Mouse (Mus musculus) monocyte, adult 2 months (primary cell): ENCODE data around the gene Guca2a.
"Not testable (repeated sequence)": the region's sequence is repeated elsewhere in the genome, so short reads cannot be mapped to it uniquely, and the experiment has no call there.

Experiments
- DNase-seq, 2 experiments: peaks; one replicate each; pipeline ENCODE4 v3.0.0; 2022; ENCODE audit warnings: low spot score in 2 of 2, low read depth in 1 of 2

Guca2a gene

DNA sequence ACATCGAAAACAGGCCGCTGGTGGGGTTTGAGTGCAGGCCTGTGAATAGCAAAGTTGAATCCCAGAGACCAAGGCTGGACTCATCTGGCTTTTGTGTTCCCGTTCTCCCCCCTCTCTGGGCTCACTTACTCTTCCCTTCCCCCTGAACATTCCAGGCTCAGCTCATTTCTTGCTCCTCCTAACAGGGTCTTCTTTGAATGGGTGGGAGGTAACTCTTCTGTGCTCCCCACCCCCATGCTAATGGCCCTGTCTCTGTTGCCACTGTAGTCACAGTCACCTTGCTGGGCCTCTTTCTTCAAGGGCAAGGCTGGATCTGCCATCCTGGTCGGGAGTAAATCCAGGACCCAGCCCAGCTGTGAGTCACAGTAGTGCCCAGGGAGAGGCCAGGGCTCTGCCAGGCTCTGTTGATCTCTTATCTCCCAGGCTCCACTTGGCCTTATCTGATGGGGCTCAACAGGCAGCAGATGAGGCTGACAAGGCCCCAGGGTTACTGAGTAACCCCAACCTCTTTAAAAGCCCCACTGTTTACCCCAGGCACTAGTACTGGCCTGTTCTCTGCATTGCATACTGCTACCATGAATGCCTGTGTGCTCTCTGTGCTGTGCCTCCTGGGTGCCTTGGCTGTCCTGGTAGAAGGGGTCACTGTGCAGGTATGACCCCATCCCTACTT lies at the start of gene Guca2a:
Gene Guca2a, plus strand, starts transcription at position 529 of the 670 bp plus-strand sequence.
- DNase-seq = no peak

DNA sequence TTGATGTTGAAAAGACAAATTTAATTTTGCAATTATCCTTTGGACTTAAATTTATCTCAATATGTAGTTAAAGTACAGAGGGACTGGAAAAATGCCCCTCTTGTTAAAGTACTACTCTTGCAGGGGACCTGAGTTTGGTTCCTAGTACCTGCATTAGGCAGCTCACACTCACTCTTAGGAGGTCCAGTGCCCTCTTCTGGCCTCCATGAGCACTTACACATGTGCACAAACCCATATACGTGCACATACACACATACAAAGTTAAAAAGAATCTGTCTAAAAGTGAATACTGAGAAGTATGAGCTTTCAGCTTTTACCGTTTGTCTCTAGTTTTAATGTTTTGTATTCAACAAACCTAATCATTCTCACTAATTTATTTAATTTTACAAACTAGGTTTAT lies 49.5 kb upstream of the Guca2a start:
- DNase-seq = no peak

DNA sequence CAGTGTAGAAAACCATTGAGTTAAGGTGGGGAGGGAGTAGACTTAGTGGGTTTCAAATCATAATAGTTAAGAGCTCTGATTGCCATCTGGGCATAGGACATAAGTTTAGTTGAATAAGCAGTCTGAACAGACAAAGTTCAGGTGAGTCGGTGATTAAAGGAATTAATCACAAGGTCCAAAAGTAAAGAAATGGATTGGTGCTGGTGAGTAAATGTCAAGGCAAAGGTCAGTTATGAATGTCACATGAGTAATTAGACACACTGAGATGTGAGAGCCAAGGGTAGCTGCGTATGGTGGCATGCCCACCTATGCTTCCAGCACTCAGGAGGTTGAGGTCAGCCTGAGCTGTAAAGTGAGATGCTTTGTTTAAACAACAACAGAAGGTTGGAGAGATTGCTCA lies 48.1 kb upstream of the Guca2a start:
- no peak for DNase-seq

DNA sequence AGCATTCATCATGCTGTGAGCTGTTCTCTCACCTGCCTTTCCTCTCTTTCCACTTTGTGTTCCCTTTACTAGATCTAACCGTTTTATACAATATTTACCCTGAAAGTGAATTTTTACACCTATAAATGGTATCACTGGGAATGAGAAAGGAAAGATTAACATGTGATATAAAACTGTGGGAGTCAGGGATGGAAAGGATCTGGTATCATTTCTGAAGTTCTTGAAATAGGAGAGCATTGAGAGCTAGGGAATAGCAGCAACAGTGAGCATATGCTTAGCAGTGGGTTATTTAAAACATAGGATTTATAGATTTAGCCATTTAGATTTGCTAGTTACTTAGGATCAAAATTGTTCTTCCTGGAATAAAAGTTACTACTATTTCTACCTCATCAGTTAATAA lies 47.5 kb upstream of the Guca2a start:
- no peak for DNase-seq

DNA sequence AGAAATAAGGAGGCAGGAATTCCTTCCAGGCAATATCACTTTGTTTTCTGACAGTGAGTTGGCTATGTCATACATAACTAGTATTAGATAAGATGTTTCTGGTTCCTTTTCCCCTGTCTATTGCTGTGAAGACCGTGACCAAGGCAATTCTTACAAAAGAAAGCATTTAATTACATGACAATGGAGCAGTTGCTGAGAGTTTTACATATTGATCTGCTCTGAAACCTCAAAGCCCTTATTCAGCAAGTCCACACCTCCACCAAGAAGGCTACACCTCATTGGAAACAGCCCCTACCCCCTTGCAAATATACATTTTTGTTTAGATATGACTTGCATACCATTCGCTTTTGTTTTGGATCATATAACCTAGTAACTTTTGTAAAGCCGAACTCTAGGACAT lies 45.0 kb upstream of the Guca2a start:
- DNase-seq = no peak

DNA sequence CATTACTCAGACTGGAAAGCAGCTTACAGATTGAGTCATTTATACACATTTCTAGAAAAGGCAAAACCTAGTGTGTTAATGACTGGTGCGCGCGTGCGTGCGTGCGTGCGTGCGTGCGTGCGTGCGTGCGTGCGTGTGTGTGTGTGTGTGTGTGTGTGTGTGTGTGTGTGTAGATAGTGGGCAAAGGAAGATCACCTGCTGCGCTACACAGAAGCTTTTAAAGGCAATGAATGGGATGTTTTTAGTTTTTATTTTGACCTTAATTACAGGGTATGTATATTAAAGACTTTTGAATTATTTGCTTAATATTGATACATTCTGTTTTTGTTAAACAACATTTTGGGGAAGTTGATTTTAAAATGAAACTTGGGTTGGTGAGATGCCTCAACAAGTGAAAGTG lies 43.2 kb upstream of the Guca2a start:
- no peak for DNase-seq

DNA sequence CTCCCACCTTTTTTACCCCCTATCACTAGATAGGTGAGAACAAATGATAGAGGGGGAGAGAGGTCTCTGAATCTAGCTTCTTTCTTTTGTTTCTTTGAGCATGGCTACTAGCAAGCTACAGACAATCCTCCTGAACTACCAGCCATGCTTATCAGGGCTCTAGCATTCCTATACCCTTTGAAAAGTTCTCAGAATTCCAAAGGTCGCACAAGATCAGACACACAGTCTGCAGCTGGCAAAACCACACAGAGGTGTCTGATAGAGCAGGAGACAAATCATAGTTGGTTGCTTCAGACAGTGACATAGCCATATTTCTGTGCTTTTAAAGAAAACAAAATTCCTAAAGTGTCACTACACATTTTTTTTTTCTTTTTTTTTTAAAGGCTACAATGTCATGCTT lies 37.9 kb upstream of the Guca2a start:
- no peak for DNase-seq

DNA sequence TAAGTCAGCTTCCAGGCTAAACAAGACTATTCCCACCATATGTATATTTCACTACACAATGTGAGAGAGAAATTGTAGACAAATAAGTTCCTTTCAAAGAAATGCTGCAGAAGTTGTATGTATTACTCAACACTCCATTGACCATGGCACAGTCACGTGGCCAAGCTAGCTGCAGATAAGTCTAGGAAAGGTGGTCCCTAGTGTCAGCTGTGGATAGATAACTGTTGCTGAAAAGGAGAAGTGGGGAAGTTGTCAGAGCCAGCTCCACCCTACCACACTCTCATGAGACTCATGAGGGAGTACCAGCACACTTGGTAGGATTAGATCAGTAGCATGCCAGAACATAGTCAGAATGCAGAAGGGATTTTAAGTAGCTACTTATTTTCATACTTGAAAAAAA lies 28.0 kb upstream of the Guca2a start:
- no peak for DNase-seq

DNA sequence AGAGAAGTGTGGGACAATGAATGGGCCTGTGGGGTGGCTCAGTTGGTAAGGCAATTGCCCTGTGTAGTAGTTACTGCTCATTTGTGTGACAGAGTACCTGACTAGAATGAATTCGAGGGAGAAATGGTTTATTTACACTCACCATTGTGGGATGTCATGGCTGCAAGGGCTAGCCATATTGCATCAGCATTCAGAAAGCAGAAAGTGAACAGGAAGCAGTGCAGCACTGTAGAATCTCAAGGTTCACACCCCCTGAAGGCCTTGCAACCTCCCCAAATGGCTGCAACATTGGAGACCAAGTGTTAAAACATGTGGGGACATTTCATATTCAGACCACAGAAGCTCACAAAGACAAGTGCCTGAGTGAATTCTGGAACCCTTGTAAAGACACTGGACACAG lies 23.4 kb upstream of the Guca2a start:
- no peak for DNase-seq

DNA sequence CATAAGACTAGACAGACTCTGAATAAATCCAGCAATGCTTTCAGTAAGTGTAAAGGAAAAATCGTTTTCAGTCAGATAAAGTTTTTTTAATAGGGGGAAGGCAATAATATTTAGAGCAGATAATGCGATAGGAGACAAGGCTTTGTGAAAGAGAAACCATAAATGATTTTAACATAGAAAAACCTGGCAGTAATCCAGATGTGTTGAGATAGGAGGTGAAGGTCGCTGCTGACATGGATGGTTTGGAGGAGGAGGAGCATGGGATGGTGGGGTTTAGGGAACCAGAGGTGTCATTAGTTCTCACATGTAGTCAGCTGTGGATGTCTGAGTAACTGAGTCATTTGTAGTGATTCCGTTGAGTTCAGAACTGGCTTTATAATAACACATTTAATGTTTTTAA lies 22.8 kb upstream of the Guca2a start:
- DNase-seq = no peak

DNA sequence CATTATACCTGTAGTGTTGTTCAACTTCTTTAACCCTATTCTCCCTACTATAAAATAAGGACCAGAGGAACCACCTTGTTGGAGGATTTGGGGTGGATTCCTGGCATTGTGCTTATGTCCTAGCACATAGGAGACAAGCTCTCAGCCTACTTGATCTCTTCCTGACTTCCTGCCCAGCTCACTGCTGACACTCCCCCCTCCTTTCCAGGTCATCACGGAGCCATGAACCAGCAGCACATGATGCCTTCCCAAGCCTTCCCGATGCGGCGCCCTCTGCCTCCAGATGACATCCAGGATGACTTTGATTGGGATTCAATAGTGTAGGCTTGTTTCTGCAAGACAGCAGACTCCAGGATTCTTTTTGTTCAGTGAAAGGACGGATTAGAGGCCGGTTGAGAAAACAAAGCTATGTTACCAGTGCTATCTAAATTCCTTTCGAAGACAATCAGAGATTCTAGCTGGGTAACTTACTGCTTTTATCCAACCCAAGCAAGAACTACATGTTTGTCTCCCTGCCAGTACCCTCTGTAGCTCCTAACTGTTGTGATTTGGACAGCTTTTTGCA lies 11.3 kb upstream of the Guca2a start:
- DNase-seq = no peak

DNA sequence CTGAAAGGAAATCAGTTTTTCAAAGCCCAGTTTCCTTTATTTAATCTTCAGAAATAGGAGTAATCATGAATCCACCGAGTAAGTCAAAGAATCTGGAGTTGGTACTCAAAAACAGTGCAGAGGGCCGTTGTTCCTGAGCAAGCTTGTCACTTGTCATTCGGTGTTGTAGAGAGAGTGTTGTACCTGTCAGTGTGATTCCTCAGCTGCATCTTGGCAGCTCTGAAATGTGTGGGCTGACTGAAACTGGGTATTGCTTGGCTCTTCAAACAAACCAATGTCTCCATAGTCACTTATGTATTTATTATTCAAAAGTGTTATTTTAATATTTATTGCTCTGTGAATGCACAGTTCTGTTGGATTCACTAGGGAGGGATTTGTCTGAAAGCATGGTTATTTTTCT lies 10.6 kb upstream of the Guca2a start:
- no peak for DNase-seq

DNA sequence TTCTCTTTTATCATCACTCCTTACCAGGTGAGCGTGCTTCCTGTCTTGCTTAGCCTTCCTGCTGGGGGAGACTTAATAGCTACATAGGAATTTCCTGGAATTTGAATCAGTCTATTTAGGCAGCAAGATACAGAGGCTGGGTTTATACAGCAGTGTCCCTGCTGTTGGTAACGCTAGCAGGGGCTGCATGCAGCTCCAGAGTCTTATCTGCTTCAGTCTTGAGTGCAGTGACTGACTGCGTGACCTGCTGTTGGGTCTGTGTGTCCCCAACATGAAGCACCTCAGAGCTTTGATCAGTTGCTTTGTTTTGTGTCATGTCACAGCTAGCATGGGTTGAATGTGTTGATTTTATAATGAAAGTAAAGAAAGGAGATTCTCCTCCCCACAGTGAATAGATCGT lies 10.2 kb upstream of the Guca2a start:
- DNase-seq = no peak

DNA sequence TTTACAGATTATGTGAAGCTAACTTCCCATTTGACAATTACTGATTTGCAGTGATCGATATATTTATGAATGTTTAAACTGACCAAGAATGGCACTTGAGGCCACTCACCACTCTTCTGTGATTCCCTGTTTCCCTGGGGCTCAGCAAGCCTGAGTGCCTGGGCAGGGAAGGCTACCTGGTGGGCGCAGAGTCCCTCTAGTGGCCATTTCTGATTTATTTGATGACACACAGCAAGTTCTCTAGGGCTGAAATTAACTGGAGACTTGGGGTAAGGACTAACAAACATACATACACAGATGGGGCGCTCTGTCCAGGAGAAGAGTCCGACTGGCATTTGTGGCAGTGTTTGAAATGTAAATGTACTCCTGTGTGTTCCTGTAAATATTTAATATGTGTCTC lies 9.1 kb upstream of the Guca2a start:
- DNase-seq = not testable (repeated sequence)

DNA sequence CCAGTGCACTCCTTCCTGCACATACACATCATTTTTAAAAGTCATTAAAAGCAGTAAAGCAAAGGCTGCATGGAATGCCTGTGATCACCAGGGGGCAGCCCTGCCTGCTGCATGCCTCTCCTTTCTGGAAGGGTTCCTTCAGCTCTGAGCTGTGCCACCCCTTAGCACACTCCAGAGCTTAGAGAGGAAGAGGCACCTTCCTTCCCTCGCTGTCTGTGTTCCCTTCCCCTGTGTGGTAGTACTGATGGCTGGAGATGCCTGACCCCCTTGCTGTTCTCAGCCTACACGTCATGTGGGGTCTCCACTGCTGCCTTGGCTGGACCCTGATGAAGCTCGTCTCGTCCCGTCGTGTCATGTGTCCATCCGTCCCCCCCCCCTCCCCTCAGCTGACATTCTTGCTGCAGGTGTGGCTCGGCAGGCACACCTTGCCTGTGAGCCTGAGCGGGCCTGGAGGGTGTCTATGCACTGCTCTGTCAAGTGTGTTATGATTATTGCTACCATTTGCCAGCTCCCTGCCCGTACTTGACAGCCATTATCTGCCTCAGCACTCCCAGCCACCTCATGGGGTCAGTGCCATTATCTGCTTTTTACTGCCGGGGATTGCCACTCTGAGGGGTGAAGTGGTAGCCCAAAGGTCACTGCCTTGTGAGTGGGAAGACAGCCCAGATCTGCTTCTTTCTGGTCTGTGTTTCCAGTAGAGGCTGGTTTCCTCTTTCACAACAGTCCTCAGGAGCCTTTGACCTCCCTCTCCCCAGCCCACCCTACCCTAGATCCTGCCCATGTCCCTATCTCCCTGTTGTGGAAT lies 6.2 kb upstream of the Guca2a start:
- no peak for DNase-seq

DNA sequence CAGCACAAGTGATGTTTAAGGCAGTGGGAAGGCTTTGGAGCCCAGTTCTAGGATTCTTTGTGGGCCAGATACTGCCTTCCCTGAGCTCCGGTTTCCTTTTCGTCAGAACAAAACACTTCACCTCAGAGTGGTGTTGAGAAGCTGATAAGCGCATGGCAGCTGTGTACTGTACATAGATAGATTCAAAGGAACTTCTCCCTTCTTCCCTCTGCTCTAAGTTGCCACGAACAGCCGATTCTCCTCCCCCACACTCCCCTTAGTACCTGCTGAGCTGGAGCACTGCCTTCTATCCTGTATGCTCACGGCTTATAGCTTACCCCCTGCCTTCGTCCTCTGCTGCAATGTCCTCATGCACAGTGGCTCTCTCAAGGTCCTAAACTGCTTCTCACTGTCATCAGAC lies 4.8 kb upstream of the Guca2a start:
- DNase-seq = no peak

DNA sequence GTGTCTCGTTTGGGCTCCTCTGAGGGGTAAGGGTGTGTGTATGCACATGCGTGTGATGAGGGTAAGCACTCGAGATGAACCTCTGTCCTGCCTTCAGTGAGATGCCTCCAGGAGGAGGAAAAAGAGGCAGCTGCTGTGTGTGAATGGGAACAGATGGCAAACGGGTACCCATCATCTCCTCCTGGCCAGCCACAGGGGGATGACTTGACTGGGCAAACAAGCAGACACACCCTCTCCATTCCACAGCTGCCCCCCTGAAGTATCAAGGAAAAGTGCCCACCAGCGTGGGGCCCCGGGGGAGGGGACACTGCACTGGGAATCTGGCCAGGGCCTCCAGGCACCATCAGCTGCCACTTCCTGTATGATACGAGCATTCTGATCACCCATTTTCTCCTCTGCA lies 4.2 kb upstream of the Guca2a start:
- no peak for DNase-seq

DNA sequence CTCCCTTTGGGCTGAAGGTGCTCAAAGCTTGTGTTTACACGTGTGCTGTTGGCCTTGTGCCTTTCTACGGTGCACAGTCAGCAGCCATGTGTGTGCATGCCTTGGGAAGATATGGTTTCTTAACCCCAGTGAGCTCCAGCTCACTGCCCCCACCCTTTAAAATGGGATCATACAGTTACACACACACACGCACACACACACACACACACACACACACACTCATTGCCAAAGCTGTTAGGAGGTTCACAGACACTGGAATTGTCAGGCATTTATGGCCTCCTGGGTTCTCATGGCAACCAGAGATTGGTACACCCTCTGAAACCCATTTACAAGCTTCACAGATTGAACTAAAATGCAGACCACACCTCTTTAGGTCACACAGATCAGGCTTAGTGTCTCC lies 3.6 kb upstream of the Guca2a start:
- no peak for DNase-seq

DNA sequence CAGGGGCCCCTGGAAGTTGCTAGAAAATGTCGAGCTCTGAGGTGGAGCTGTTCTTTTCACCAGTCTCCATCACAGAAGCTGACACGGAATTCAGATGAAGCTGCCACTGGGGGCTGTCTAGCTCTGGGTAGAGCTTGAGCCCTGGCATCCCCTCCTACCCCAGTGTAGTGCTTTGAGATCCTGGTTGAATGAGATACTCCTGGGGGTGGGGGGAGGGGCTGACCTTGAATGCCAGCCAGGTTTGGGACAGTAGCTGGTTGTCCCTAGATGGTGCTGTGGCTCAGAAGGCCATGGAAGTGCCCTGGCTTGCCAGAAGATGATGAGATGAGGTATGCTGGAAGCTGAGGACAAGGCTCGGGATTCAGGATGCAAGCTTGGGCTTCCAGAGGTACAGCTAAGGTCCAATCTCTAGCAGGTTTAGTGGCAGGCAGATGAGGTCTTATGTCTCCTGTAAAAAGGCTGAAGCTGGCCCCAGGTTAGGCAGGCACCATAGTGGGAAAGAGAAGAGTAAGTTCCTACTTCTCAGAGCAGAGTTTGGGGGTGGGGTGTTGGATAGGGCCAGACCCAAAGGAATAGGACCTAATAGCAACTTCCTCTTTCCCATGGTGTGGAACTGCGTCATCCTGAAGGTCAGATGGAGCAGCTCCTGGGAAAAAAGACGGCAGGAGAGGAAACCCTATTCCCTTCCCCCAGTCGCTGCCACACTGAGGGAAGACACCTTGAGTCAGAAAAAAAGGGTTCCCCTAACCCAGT lies 2.4 kb upstream of the Guca2a start:
- no peak for DNase-seq

DNA sequence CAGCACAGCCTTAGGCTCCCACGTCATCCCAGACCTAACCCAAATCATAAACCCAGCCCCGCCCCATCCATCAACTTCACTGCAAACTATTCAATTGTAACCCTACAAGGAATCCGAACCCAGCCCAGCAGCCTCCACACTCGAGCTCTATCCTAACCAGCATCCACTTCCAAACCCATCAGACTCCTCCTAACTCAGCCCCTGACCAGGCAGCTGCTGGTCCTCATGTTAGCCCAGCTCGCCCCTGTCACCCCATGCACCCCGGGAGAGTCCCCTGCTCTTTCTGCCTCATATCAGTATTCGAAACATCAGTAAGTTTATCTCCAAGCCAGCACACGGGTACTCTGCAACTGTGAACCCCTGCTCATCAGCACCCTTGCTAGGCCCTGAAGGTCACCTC lies 1.8 kb upstream of the Guca2a start:
- DNase-seq = no peak

DNA sequence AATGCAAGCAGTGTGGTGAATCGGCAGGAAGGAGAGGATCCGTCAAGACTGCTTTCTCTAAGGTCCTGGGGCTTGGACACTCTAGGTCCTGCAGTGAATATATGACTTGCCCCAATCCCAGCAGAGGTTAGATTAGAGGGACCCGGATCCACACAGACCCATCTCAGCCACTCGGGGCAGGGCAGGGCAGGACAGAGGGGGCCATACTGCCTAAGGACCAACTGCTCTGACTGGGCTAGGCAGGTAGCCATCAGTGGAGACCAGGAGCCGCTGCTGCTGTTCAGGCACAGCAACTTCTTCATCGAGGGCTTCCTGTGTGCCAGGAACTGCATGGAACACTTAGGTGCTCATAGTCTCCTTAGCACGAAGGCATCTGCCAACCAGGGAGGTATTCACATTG lies 773 bp upstream of the Guca2a start:
- DNase-seq = no peak

DNA sequence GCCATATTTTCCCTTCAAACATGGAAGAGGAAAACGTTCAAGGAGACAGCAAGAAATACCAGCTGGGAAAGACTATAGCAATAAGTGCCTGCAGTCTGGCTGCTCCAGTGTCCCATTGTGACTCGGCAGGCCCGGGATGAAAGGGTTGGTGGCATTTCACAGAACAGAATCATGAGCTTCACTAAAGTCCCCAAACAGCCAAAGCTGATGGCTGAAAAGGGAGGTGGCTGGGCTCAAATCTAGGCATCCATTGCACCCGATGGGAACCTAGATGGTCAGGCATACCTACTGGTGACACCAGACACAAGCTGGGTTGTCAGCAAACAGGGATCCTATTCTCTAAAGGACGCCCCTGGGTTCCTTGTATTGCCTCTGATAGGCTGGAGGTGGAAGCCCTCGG lies 442 bp downstream of the Guca2a start:
- DNase-seq = no peak
